Mouse (Mus musculus): ENCODE results near the gene Nr1i3. TPM values are rescaled to one million over a fixed set of nuclear protein-coding genes. Genes with fewer than 3 reads are reported as not detected.

Gene Nr1i3
- total and polyA plus RNA-seq, 2 experiments from 2014 or later, result 0.16 TPM; not detected in 1

GRCm38 (mm10) chr1:171189476-171190114 is 24.2 kb upstream of the Nr1i3 start:
- H3K9ac ChIP-seq, result no peak overlapping the region
- ATAC-seq, result peak; percentile 27; the same call in 1 of the 2 replicates
- no peak overlapping the region for H3K4me2 ChIP-seq (ENCODE audit: low read depth)
- no peaks in the 10 kb centered on the region for H3K36me3 ChIP-seq (ENCODE audit: insufficient read depth)
- WGBS, result 30% methylated on average over 14 of the region's 14 CpGs
- TF ChIP-seq CTCF (IDR thresholded peaks at IDR 0.05; ENCODE audit: low read depth), result no peak
- peak; percentile 12 for DNase-seq
- peaks cover 21% of the 10 kb centered on the region for H3K27me3 ChIP-seq (ENCODE audit: insufficient read depth, low read length)
- H3K4me1 ChIP-seq (ENCODE audit: insufficient read depth), result peaks cover 5% of the 10 kb centered on the region; the same call in 1 of the 2 replicates
- H3K27ac ChIP-seq (ENCODE audit: low read depth, low read length), result no peak overlapping the region
- no peak overlapping the region for H3K4me3 ChIP-seq (ENCODE audit: low read depth, low read length)
- H3K9me3 ChIP-seq (ENCODE audit: low read length), result no peaks in the 10 kb centered on the region

DNA sequence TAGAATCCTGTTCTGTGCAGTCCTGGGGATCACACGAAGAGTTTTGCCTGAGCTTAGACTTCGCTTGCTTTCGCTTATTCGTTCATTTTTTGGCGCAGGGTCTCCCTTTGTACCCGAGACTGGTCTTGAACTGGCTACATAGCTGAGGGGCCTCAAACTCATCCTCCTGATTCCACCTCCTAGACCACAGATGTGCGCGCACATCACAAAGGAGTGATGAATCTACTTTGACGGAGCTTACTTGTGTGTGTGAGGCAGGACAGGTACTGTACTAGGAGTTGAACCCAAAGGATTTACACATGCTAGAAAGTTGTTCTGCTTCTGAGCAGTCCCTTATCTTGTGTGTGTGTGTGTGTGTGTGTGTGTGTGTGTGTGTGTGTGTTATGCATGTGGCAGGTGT is 22.9 kb upstream of the Nr1i3 start:
- DNase-seq, result no peak
- Histone ChIP-seq H3K9ac (no peak overlapping the region), H3K9me3 (ENCODE audit: low read length) (no peaks in the 10 kb centered on the region), H3K4me1 (ENCODE audit: insufficient read depth) (peaks cover 10% of the 10 kb centered on the region; the same call in 1 of the 2 replicates), H3K4me2 (ENCODE audit: low read depth) (no peak overlapping the region), H3K27ac (ENCODE audit: low read depth, low read length) (no peak overlapping the region), H3K36me3 (ENCODE audit: insufficient read depth) (no peaks in the 10 kb centered on the region), H3K4me3 (ENCODE audit: low read depth, low read length) (no peak overlapping the region), H3K27me3 (ENCODE audit: insufficient read depth, low read length) (peaks cover 22% of the 10 kb centered on the region)
- TF ChIP-seq CTCF (IDR thresholded peaks at IDR 0.05; ENCODE audit: low read depth), result no peak
- ATAC-seq, result no peak
- 93% methylated on average over 9 of the region's 9 CpGs for WGBS

GRCm38 (mm10) chr1:171192283-171192682 is 21.5 kb upstream of the Nr1i3 start:
- Histone ChIP-seq H3K27me3 (ENCODE audit: insufficient read depth, low read length) (peaks cover 29% of the 10 kb centered on the region), H3K4me3 (ENCODE audit: low read depth, low read length) (no peak overlapping the region), H3K9me3 (ENCODE audit: low read length) (no peaks in the 10 kb centered on the region), H3K27ac (ENCODE audit: low read depth, low read length) (no peak overlapping the region), H3K4me2 (ENCODE audit: low read depth) (no peak overlapping the region), H3K4me1 (ENCODE audit: insufficient read depth) (peaks cover 10% of the 10 kb centered on the region; the same call in 1 of the 2 replicates), H3K9ac (no peak overlapping the region), H3K36me3 (ENCODE audit: insufficient read depth) (no peaks in the 10 kb centered on the region)
- TF ChIP-seq CTCF (IDR thresholded peaks at IDR 0.05; ENCODE audit: low read depth), result no peak
- ATAC-seq, result no peak
- WGBS, result 59% methylated on average over 10 of the region's 10 CpGs
- DNase-seq, result no peak

DNA sequence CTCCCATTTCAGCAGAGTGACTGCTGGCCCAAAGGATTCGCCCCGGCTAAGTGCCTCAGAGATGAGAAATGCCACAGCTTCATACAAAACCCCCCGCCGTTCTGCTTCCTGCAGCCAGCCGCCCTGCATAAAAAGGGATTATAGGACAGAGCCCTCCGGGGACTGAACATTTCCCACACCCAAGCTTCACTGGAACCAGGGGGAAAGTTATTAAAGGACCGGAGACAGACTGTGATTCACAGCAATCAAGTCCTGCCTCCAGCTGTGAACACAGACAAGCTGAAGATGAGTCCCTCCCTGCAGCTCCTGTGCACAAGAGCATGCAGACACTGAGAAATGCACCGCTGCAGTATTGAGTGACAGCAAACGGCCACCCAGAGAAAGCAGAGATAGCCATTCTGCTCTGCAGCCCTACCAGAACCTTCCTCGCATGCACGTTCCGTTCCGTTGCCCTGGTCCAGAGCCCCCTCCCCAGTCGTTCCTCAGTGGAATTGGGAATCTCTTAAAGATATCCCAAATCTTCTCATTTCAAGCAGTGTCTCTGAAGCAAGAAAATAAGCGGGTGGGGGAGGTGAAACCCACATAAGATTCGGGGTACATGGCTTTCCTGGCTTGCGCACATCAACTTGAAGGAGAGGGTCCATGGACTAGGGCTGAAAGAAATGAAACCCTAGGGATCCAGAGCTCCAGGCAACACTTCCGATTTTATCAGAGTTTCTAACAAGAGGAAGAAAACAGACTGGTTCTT is 20.5 kb upstream of the Nr1i3 start:
- no peak overlapping the region for H3K27ac ChIP-seq (ENCODE audit: low read depth, low read length)
- H3K27me3 ChIP-seq (ENCODE audit: insufficient read depth, low read length), result peaks cover 31% of the 10 kb centered on the region
- peak overlapping the region; percentile 22 for H3K4me3 ChIP-seq (ENCODE audit: low read depth, low read length)
- H3K36me3 ChIP-seq (ENCODE audit: insufficient read depth), result no peaks in the 10 kb centered on the region
- DNase-seq, result peak; percentile 20
- ATAC-seq, result no peak
- WGBS, result 4% methylated on average over 18 of the region's 18 CpGs
- H3K4me2 ChIP-seq (ENCODE audit: low read depth), result peak overlapping the region; percentile 41
- H3K4me1 ChIP-seq (ENCODE audit: insufficient read depth), result peaks cover 10% of the 10 kb centered on the region; the same call in 1 of the 2 replicates
- peak overlapping the region; percentile 36 for H3K9ac ChIP-seq
- H3K9me3 ChIP-seq (ENCODE audit: low read length), result no peaks in the 10 kb centered on the region
- no peak for TF ChIP-seq CTCF (IDR thresholded peaks at IDR 0.05; ENCODE audit: low read depth)

- peak overlapping the region; percentile 41 for H3K4me2 ChIP-seq (ENCODE audit: low read depth)
- no peak overlapping the region for H3K27ac ChIP-seq (ENCODE audit: low read depth, low read length)
- peaks cover 31% of the 10 kb centered on the region for H3K27me3 ChIP-seq (ENCODE audit: insufficient read depth, low read length)
- ATAC-seq (no peak), DNase-seq (no peak)
- 30% methylated on average over 11 of the region's 11 CpGs for WGBS
- peaks cover 10% of the 10 kb centered on the region; the same call in 1 of the 2 replicates for H3K4me1 ChIP-seq (ENCODE audit: insufficient read depth)
- no peak for TF ChIP-seq CTCF (IDR thresholded peaks at IDR 0.05; ENCODE audit: low read depth)
- H3K9ac ChIP-seq, result no peak overlapping the region
- no peaks in the 10 kb centered on the region for H3K9me3 ChIP-seq (ENCODE audit: low read length)
- H3K4me3 ChIP-seq (ENCODE audit: low read depth, low read length), result no peak overlapping the region; the same call in none of the 2 replicates
- H3K36me3 ChIP-seq (ENCODE audit: insufficient read depth), result no peaks in the 10 kb centered on the region
These were observed 19.6 kb upstream of the Nr1i3 start for GRCm38 (mm10) chr1:171193911-171194830.

GRCm38 (mm10) chr1:171195046-171195822 is 18.5 kb upstream of the Nr1i3 start:
- TF ChIP-seq CTCF (IDR thresholded peaks at IDR 0.05; ENCODE audit: low read depth), result no peak
- H3K4me3 ChIP-seq (ENCODE audit: low read depth, low read length), result peak overlapping the region; percentile 56
- no peak overlapping the region for H3K27ac ChIP-seq (ENCODE audit: low read depth, low read length)
- ATAC-seq (peak; percentile 43; the same call in 1 of the 2 replicates), DNase-seq (peak; percentile 21)
- no peaks in the 10 kb centered on the region for H3K36me3 ChIP-seq (ENCODE audit: insufficient read depth)
- H3K9ac ChIP-seq, result peak overlapping the region; percentile 56
- no peaks in the 10 kb centered on the region for H3K9me3 ChIP-seq (ENCODE audit: low read length)
- peak overlapping the region; percentile 100 for H3K4me2 ChIP-seq (ENCODE audit: low read depth)
- peaks cover 31% of the 10 kb centered on the region for H3K27me3 ChIP-seq (ENCODE audit: insufficient read depth, low read length)
- WGBS, result 6% methylated on average over 20 of the region's 20 CpGs
- peaks cover 10% of the 10 kb centered on the region; the same call in 1 of the 2 replicates for H3K4me1 ChIP-seq (ENCODE audit: insufficient read depth)

Data from forebrain, postnatal 0 days (tissue).